ENCODE assay signal across 24 mouse cellular contexts in the genomic region with DNA sequence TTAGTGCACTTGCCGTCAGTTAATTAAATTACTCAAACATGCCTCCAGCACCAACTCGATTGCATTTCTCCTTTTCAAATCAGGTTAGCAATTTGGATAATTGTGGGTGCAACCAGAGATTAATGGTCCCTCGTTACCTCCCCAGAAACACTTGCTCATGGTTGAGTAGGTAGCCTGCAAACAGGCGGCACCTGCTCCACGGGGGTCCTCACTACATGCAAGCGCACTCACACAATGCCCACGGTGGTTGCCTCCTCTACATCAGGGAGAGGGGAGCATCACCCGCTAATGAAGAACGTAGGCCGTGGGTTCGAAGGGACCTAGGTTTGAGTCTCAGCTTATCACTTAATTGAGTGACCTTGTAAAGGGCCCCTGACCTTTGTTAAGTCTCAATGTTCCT.
A peak's percentile ranks its signal among the peaks of the same experiment; 100 is the strongest.
DNase-seq lines count a peak whose midpoint lies in the region; ATAC-seq lines count a peak whose summit lies in the region.
"Had no signal": no experiment of that assay in that cellular context is flagged by ENCODE, and none has a peak within 500 bp of the region (broad histone marks: within the 10 kb centered on the region; RNA-seq: fewer than 3 reads in every experiment).

No protein-coding gene starts in this region.

- no peak overlapping the region for H3K4me2 ChIP-seq in hindbrain, embryonic 16.5 days (ENCODE audit: low read length)
- H3K4me2 ChIP-seq in hindbrain, embryonic 11.5 days (replicated peaks; ENCODE audit: low read depth, low read length): no peak overlapping the region
- H3K4me2 ChIP-seq in neural tube, embryonic 15.5 days: no peak overlapping the region
- H3K4me2 ChIP-seq: forebrain, embryonic 13.5 days; heart, embryonic 13.5 days; hindbrain, embryonic 13.5 days had no signal

- 0 out of 2 replicates have a peak, but pooled peaks have one; percentile 12 for ATAC-seq in hindbrain, embryonic 16.5 days
- ATAC-seq in hindbrain, embryonic 11.5 days (ENCODE audit: low FRiP score): no peak
- peak; percentile 56; the same call in 1 of the 2 replicates for ATAC-seq in neural tube, embryonic 15.5 days (ENCODE audit: low FRiP score)
- ATAC-seq: forebrain, embryonic 13.5 days had no signal

- H3K4me1 ChIP-seq in hindbrain, embryonic 16.5 days (ENCODE audit: control insufficient read depth, insufficient read depth, low read depth, low read length): peaks cover 10% of the 10 kb centered on the region
- H3K4me1 ChIP-seq in hindbrain, embryonic 11.5 days (replicated peaks; ENCODE audit: control insufficient read depth, insufficient read depth, low read length): no peaks in the 10 kb centered on the region
- H3K4me1 ChIP-seq in neural tube, embryonic 15.5 days: peaks cover 20% of the 10 kb centered on the region

- no peaks in the 10 kb centered on the region for H3K9me3 ChIP-seq in hindbrain, embryonic 16.5 days (ENCODE audit: control insufficient read depth, low read length)
- no peaks in the 10 kb centered on the region for H3K9me3 ChIP-seq in hindbrain, embryonic 11.5 days (ENCODE audit: control insufficient read depth, low read length)
- no peaks in the 10 kb centered on the region for H3K9me3 ChIP-seq in neural tube, embryonic 15.5 days (replicated peaks)
- H3K9me3 ChIP-seq: forebrain, embryonic 10.5 days; forebrain, embryonic 13.5 days; G1E; heart, embryonic 10.5 days; heart, embryonic 13.5 days; hindbrain, embryonic 13.5 days had no signal

- H3K27ac ChIP-seq in hindbrain, embryonic 16.5 days (ENCODE audit: low read depth, low read length): no peak overlapping the region
- no peak overlapping the region for H3K27ac ChIP-seq in hindbrain, embryonic 11.5 days (ENCODE audit: low read depth, low read length)
- H3K27ac ChIP-seq in neural tube, embryonic 15.5 days (replicated peaks): no peak overlapping the region
- H3K27ac ChIP-seq: forebrain, embryonic 10.5 days; forebrain, embryonic 13.5 days; heart, adult 2 months; heart, embryonic 10.5 days; heart, embryonic 13.5 days had no signal

- 55% methylated on average over 11 of the region's 11 CpGs for WGBS in hindbrain, embryonic 16.5 days
- WGBS in hindbrain, embryonic 11.5 days: 82% methylated on average over 11 of the region's 11 CpGs
- 47% methylated on average over 11 of the region's 11 CpGs for whole genome bisulfite sequencing in neural tube, embryonic 15.5 days

- no peaks in the 10 kb centered on the region for H3K36me3 ChIP-seq in hindbrain, embryonic 16.5 days (ENCODE audit: control insufficient read depth, insufficient read depth, low read length)
- H3K36me3 ChIP-seq in hindbrain, embryonic 11.5 days (ENCODE audit: control insufficient read depth, insufficient read depth, low read length): no peaks in the 10 kb centered on the region
- H3K36me3 ChIP-seq in neural tube, embryonic 15.5 days: no peaks in the 10 kb centered on the region
- H3K36me3 ChIP-seq: forebrain, embryonic 10.5 days; G1E; heart, embryonic 10.5 days; heart, embryonic 13.5 days; hindbrain, embryonic 13.5 days had no signal

- H3K9ac ChIP-seq in hindbrain, embryonic 16.5 days (ENCODE audit: low read depth, low read length): no peak overlapping the region
- H3K9ac ChIP-seq in hindbrain, embryonic 11.5 days (ENCODE audit: low read depth, low read length): no peak overlapping the region
- H3K9ac ChIP-seq in neural tube, embryonic 15.5 days (replicated peaks): no peak overlapping the region
- H3K9ac ChIP-seq: forebrain, embryonic 13.5 days; heart, embryonic 13.5 days; hindbrain, embryonic 13.5 days had no signal

- no peak for DNase-seq in hindbrain, embryonic 11.5 days (ENCODE audit: low spot score)
- DNase-seq in retina, postnatal 1 day: peak; percentile 47
- DNase-seq in retina, embryonic 14.5 days (ENCODE audit: low spot score): no peak
- no peak for DNase-seq in right cerebral cortex, postnatal 36 days (ENCODE audit: low spot score in 2 of 2)
- DNase-seq: adrenal gland, adult 2 months; adrenal gland, postnatal 14 days; B cell, adult 2 months; cerebellum, adult 11-12 months; cerebellum, adult 8-10 months; cerebellum, postnatal 10 days; cerebellum, postnatal 36 days; gastrocnemius, postnatal 10 days; gastrocnemius, postnatal 36 days; heart, adult 2 months; heart, postnatal 14 days; heart, postnatal 4 days had no signal

- no peak overlapping the region for H3K4me3 ChIP-seq in hindbrain, embryonic 16.5 days (ENCODE audit: low read length)
- no peak overlapping the region for H3K4me3 ChIP-seq in hindbrain, embryonic 11.5 days (ENCODE audit: low read depth, low read length)
- H3K4me3 ChIP-seq in neural tube, embryonic 15.5 days (replicated peaks): no peak overlapping the region
- H3K4me3 ChIP-seq: forebrain, embryonic 10.5 days; forebrain, embryonic 13.5 days; heart, adult 2 months; heart, embryonic 10.5 days; heart, embryonic 13.5 days; hindbrain, embryonic 13.5 days had no signal

- no peaks in the 10 kb centered on the region for H3K27me3 ChIP-seq in hindbrain, embryonic 16.5 days (replicated peaks; ENCODE audit: control insufficient read depth, insufficient read depth, low read length)
- no peaks in the 10 kb centered on the region for H3K27me3 ChIP-seq in hindbrain, embryonic 11.5 days (ENCODE audit: control insufficient read depth, insufficient read depth, low read length)
- H3K27me3 ChIP-seq in neural tube, embryonic 15.5 days (replicated peaks): no peaks in the 10 kb centered on the region; the same call in 1 of the 2 replicates
- H3K27me3 ChIP-seq: heart, embryonic 13.5 days had no signal
